Mouse (Mus musculus) spleen, adult 2 months (tissue): ENCODE results near the gene Bsn.

Source experiments
- CTCF ChIP-seq: fragments of 200-500 bp; IDR thresholded peaks from 2 replicates; pipeline ENCODE4 v1.5.1; 2011; ENCODE audit warnings: mild to moderate bottlenecking, inconsistent platforms; ENCODE audit not compliant: insufficient read depth, insufficient read length, insufficient replicate concordance; ENCODE audit errors: extremely low read depth
- POLR2A ChIP-seq: fragments of 200-500 bp; IDR thresholded peaks from 2 replicates; pipeline ENCODE4 v1.6.1; 2011; ENCODE audit warnings: low read depth, low read length, inconsistent platforms

DNA sequence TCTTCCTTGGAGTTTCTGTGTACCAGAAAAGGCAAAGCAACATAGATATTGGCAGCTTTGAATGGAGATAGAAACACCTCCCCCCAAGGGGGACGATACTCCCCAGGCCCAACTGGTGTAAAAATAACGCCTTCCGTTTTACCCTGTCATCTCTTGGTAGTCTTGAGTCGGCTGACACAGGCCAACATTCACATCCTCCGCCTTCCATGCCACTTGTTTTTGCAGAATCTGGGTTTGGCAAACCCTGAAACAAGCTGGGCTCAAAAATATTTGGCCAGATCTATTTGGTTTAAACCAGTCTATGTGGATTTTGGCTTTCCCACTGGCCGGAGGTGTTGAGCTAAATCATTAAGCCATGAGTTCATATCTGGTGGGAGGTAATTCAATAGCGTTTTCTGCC is 1.2 kb downstream of the Bsn start:
- TF ChIP-seq CTCF: no peak
- TF ChIP-seq POLR2A: no peak
